Mouse (Mus musculus) heart, postnatal 25 days (tissue): ENCODE data around the gene 1810065E05Rik. TPM values are rescaled to one million over a fixed set of nuclear protein-coding genes. Genes with fewer than 3 reads are reported as not detected.

Experiments used
- DNase-seq: peaks from one replicate; pipeline ENCODE4 v3.0.0; 2022; ENCODE audit warnings: low spot score
- intact Hi-C: fragments of 180-260 bp; cut with DNase I; formaldehyde crosslinking; loops from one replicate; pipeline ENCODE4 v1.15.1; 2025
- total RNA-seq, 2 experiments: library from RNA; stranded (reverse); gene quantifications; 2 replicates each; pipeline ENCODE4 v1.2.3; 2021

1810065E05Rik gene
- not detected for total RNA-seq

GRCm38 (mm10) chr11:58420815-58421214 lies at the start of gene 1810065E05Rik:
Gene 1810065E05Rik (plus strand): TSS chr11:58421111.
- DNase-seq = no peak
- intact Hi-C loops = no loop called here

GRCm38 (mm10) chr11:58377273-58377672 lies 43.6 kb upstream of the 1810065E05Rik start:
- DNase-seq = no peak
- intact Hi-C loops = no loop called here

GRCm38 (mm10) chr11:58377686-58378085 lies 43.2 kb upstream of the 1810065E05Rik start:
- DNase-seq = no peak
- intact Hi-C loops = no loop called here

DNA sequence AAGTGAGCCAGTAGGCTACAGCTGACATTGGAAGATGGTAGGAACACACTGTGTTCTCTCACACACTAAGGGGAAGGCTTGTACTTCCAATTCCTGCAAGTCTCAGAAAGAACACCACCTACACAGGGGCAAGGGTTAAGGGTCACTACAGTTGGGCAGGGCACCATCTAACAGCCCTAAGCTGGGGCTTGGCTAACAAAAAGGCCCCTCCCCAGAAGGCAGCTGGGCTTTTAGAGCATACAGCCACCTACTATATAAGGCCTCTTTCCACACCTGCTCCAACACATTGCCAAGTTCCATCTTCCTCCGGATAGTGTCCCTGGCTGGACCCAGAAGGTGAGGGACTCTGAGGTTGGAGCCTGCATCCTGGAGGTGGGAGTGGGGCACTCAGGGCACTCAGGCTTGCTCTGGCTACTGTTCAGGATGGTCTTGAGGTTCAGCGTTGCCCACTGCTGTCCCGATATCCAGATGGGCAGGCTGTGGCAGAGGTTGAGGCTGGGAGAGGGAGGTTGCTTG lies 42.1 kb upstream of the 1810065E05Rik start, which contains the start of gene Lypd8:
Gene Lypd8, plus strand, starts transcription at position 281 of the 516 bp plus-strand sequence.
- no peak for DNase-seq
- intact Hi-C loops = no loop called here

- intact Hi-C loops = no loop called here
- no peak for DNase-seq
Measured at GRCm38 (mm10) chr11:58379516-58379915, 41.4 kb upstream of the 1810065E05Rik start.

DNA sequence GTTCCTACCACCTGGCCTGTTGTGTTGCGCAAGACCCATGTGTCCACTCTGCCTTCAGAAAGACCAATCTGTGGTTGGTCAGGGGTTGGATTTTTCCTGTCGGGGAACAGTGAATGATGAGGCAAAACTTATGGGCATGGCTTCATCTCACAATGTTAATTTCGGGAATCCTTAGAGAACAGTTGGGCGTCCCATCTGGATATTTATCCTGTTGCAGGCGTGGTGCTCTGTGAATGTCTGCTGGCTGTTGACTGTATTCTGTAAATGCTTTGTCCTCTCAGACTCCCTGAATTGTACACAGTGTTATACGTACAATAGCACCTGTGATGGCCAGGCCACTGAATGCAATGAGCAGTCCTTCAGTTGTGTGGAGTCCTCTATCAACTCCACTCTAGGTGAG lies 38.4 kb upstream of the 1810065E05Rik start:
- intact Hi-C loops = no loop called here
- DNase-seq = no peak

- DNase-seq = no peak
- intact Hi-C loops = loop anchor here (5.0 kb wide), 1 partner anchor 187 kb away; no protein-coding TSS in a partner anchor
Measured at GRCm38 (mm10) chr11:58399985-58400645, 20.8 kb upstream of the 1810065E05Rik start.

DNA sequence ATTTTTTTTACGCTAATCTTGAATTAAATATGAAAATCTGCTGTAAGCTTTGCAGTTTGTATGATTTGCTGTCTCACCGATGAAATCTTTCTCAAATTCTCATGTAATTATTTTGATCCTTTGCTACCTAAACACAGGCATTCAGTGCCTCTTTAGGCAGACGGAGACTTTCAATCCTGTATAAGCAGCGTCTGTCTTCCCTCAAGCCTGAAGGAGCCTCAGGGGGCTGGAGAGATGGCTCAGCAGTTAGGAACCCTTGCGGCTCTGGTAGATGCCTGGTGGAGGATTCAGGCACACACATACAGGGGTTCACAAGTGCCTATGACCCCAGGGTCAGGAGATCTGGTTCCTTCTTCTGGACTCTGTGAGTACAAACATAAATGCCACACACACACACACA lies 20.3 kb upstream of the 1810065E05Rik start:
- no peak for DNase-seq
- intact Hi-C loops = loop anchor here (5.0 kb wide), 1 partner anchor 187 kb away; no protein-coding TSS in a partner anchor

DNA sequence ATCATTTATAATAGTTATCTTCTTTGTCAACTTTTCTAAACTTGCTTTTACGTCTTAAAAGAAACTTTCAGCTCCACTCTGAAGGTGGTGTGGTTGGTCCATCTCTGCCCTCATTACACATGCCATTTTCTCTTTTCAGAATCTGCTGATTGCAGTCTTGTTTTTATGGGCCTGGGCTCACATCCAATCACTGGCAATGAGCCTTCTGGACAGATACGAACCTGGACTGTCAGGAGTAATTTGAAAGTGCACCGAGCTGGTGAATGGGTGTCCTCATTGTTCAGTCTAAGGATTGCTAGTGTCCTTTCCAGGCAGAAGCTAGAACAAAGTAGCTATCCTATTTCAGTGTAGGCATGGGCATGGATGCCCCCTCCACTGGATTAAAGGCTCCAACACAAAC lies 12.8 kb upstream of the 1810065E05Rik start:
- DNase-seq = no peak
- intact Hi-C loops = no loop called here

GRCm38 (mm10) chr11:58418336-58418735 lies 2.6 kb upstream of the 1810065E05Rik start:
- intact Hi-C loops = no loop called here
- DNase-seq = no peak

- intact Hi-C loops = no loop called here
- DNase-seq = no peak
Measured at GRCm38 (mm10) chr11:58432259-58432658, 11.3 kb downstream of the 1810065E05Rik start, which contains the start of gene Gm12253. Gene Gm12253 (plus strand): TSS chr11:58432559.

- intact Hi-C loops = no loop called here
Measured at GRCm38 (mm10) chr11:58437866-58438265, 17.0 kb downstream of the 1810065E05Rik start.

DNA sequence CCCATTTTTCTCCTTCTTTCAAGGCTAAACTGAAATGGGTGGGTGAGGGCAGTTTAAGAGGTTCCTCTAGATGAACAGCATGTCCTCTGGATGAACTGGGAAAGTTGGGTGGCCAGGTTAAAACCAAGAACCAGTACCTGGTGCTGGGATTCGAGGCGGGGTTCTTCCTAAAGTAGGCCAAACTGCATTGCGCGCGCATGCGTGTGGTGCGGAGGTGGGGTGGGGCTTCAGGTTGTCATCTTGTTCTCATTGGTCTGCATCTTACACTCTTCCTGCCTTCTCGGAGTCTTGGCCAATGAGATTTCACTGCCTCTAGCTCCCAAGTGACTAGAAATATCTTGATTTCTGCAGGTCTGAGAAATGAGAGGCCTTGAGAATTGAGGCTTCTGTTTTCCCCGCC lies 31.8 kb downstream of the 1810065E05Rik start, which contains the start of gene Lypd9:
Gene Lypd9, minus strand, starts transcription at position 165 of the 400 bp plus-strand sequence.
- intact Hi-C loops = no loop called here
- DNase-seq = no peak

More at GRCm38 (mm10) chr11:58437866-58438265, 17.0 kb downstream of the 1810065E05Rik start:
- DNase-seq = no peak

DNA sequence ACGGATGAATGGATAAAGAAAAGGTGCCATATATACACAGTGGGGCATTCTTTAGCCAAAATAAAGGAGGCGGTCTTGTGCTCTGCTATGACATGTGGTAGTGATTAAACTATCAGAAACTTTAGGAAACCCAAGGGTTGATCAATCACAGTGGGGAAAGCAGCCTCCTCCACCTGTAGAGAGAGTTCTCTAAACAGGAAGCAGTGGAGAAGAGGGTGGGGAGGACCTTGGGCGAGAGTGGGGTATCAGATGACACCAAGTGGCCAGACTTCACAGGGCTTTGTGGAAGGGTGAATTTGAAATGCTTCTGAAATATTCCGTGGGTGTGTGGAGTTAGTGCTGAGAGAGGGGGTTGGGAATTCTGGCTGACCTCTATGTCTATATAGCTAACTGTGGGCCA lies 32.7 kb downstream of the 1810065E05Rik start:
- intact Hi-C loops = no loop called here
- DNase-seq = no peak

- intact Hi-C loops = no loop called here
- no peak for DNase-seq
Measured at GRCm38 (mm10) chr11:58462170-58462569, 41.3 kb downstream of the 1810065E05Rik start, which contains the start of gene Olfr30. Gene Olfr30 (minus strand): TSS chr11:58462270.

Other genes with a start within 250 kb of the 1810065E05Rik start
- gene Mrpl22, start 249.4 kb upstream of the 1810065E05Rik start, total RNA-seq = 10 to 100 TPM; 46.2 to 50.7 TPM
- gene Igtp, start 221.6 kb upstream of the 1810065E05Rik start, total RNA-seq = 1 to 10 TPM; 6.4 TPM
- gene Irgm2, start 221.5 kb upstream of the 1810065E05Rik start, total RNA-seq = 10 to 100 TPM in 1 of 2 experiments, 1 to 10 TPM in 1; 9.3 to 10.7 TPM
- gene 4930438A08Rik, start 146.3 kb upstream of the 1810065E05Rik start, total RNA-seq = not detected
- gene Zfp692, start 114.0 kb upstream of the 1810065E05Rik start, total RNA-seq = 1 to 10 TPM; 3.7 to 4.1 TPM
- 10 to 100 TPM; 42.9 to 43.5 TPM for gene Zfp672, start 90.8 kb upstream of the 1810065E05Rik start, total RNA-seq
- 10 to 100 TPM; 33.7 to 35.1 TPM for gene Sh3bp5l, start 90.4 kb upstream of the 1810065E05Rik start, total RNA-seq
- under 1 TPM in 1 of 2 experiments, not detected in 1; 0.31 TPM for gene Lypd8, start 42.1 kb upstream of the 1810065E05Rik start, total RNA-seq
- gene Gm12253, start 11.4 kb downstream of the 1810065E05Rik start, total RNA-seq = not detected
- not detected for gene Lypd9, start 31.8 kb downstream of the 1810065E05Rik start, total RNA-seq
- gene Olfr30, start 41.2 kb downstream of the 1810065E05Rik start, total RNA-seq = not detected
- not detected for gene Olfr332, start 71.4 kb downstream of the 1810065E05Rik start, total RNA-seq
- not detected for gene Olfr331, start 81.5 kb downstream of the 1810065E05Rik start, total RNA-seq
- gene Olfr330, start 113.7 kb downstream of the 1810065E05Rik start, total RNA-seq = not detected
- not detected for gene Olfr329-ps, start 125.3 kb downstream of the 1810065E05Rik start, total RNA-seq
- not detected for gene Olfr328, start 134.5 kb downstream of the 1810065E05Rik start, total RNA-seq
- not detected for gene Olfr224, start 149.4 kb downstream of the 1810065E05Rik start, total RNA-seq
- gene Olfr325, start 156.6 kb downstream of the 1810065E05Rik start, total RNA-seq = not detected
- gene Olfr324, start 174.0 kb downstream of the 1810065E05Rik start, total RNA-seq = not detected
- gene 2210407C18Rik, start 195.0 kb downstream of the 1810065E05Rik start, total RNA-seq = 10 to 100 TPM in 1 of 2 experiments, 1 to 10 TPM in 1; 8.1 to 18.7 TPM
- gene Olfr323, start 209.4 kb downstream of the 1810065E05Rik start, total RNA-seq = not detected
- under 1 TPM in 1 of 2 experiments, not detected in 1; 0.10 TPM for gene Trim58, start 219.4 kb downstream of the 1810065E05Rik start, total RNA-seq
- not detected for gene Olfr322, start 237.7 kb downstream of the 1810065E05Rik start, total RNA-seq